Mouse (Mus musculus) liver, adult 2 months (tissue): ENCODE data around the gene Ppp1r14a.

Experiments
- CTCF ChIP-seq: fragments of 200-500 bp; IDR thresholded peaks from 2 replicates; pipeline ENCODE4 v1.5.1; 2011; ENCODE audit warnings: low read depth, low read length, control low read depth
- POLR2A ChIP-seq: fragments of 200-500 bp; IDR thresholded peaks from 2 replicates; pipeline ENCODE4 v1.6.1; 2011; ENCODE audit warnings: low read length, control low read depth; ENCODE audit not compliant: insufficient read depth; ENCODE audit errors: extremely low read depth

DNA sequence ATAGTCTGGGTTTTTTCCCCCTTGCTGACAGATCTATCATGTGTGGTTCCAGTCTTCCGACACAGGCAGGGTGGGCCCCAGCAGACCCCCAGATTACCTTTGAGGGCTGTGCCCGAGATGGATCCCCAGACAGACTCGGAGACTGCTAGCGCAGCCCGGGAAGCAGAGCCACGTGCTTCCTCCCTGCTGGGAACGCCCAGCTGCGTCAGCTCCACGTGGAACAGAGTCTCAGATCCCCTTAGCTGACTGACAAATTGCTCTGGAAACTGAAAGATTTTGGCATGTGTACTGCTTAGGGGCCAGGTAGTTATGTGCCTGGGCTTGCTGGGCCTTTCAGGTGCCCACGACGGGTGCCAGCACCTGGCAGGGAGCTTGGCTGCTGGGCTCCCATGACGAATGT is 52.6 kb downstream of the Ppp1r14a start:
- TF ChIP-seq POLR2A (no peak), CTCF (no peak)
